Mouse (Mus musculus): ENCODE results near the gene Rapsn. TPM values are rescaled to one million over a fixed set of nuclear protein-coding genes. Genes with fewer than 3 reads are reported as not detected.

Rapsn gene
- total RNA-seq, 2 experiments from 2014 or later = 0.47 to 0.54 TPM

DNA sequence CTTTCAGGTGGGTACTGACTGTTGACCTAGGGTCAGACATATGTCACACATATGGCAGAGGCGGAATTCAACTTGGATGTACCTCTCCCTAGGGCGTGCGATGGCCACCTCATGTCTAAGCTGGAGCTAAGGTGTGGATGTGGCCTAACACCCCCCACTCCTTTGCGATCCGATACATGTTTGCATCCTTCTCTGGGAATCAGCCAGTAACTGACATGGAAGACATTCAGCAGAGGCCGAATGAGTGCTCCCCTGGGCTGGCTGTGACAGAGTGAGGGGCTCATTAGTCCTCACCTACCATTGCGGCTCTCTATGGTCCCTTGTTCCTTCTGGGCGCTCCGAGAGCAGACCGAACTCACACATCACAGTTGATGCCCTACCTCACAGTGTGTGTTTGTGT lies 35.6 kb downstream of the Rapsn start:
- no peak for DNase-seq (ENCODE audit: low spot score in 2 of 2)
- intact Hi-C loops (cut with DNase I) = no loop called here

DNA sequence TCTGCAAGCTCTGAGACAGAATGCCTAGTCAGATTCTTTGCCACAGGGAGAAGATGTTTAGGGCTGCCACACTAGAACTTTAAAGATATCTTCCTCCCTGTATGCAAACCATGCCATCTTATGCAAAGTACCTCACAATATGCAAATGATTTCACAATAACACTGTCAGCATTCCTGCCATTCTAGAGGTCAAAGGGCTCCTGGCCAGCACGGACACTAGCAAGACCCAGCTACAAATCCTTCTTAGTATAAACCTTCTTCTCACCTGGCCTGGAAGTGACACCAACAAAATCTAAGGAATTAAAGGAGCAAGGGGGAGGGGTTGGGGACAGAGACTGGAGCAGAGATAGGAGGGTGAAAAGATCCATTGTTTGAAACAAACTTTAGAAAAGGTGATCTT lies 36.7 kb downstream of the Rapsn start:
- DNase-seq (ENCODE audit: low spot score in 2 of 2) = no peak
- intact Hi-C loops (cut with DNase I) = no loop called here

DNA sequence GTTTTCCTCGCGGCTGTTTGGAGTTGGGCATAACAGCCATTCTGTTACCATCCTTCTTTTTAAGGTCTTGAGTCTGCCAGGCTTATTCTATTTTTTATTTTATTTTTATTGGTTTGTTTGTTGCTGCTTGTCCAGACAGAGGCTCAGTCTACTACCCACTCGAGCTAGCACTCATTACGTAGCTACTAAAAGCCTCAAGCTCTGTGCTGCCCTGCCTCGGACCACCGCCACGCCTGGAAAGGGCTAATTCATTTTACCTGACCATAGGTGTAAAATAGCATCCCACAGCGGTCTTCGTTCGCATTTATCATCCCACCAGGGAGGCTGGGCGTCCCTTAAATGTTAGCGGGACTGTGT lies 42.5 kb downstream of the Rapsn start:
- DNase-seq (ENCODE audit: low spot score in 2 of 2) = no peak
- intact Hi-C loops (cut with DNase I) = no loop called here

- no peak for DNase-seq (ENCODE audit: low spot score in 2 of 2)
- intact Hi-C loops (cut with DNase I) = no loop called here
Observed at GRCm38 (mm10) chr2:91078314-91079025, 43.0 kb downstream of the Rapsn start.

GRCm38 (mm10) chr2:91079026-91079384 lies 43.6 kb downstream of the Rapsn start:
- no peak for DNase-seq (ENCODE audit: low spot score in 2 of 2)
- intact Hi-C loops (cut with DNase I) = no loop called here

DNA sequence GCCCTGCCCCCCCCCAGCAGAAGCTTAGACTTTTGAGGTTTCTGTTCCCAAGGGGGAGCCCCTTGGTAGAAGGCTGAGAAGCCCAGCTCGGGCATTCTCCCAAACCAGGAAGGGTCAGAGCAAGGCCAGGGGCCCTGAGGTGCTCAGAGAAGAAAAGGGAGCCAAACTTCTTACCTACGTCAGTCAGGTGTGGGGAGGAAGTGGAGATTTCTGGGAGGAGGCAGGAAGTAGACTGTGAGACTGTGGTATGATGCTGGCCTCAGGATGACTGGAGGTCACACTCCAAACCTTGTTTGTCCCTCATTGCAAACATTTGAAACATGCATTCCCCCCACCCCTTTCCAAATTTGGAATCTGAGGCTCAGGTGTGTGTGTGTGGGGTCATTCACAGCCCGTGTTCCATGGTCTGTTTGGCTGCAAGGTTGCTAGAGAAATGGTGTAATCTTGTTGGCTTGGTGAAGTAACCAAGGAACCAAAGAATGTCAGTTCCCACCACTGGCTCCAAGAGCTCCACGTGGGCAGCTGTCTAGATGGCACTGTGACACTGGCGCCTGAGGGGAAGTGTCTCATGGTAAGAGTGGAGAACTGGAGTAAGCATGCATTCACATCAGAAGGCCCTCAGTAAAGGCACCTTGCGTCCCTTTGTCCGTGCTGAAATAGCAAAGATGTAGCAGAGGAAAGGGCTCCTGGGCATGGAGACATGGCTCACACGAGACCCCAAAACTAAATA lies 45.5 kb downstream of the Rapsn start:
- DNase-seq (ENCODE audit: low spot score in 2 of 2) = no peak
- intact Hi-C loops (cut with DNase I) = no loop called here

DNA sequence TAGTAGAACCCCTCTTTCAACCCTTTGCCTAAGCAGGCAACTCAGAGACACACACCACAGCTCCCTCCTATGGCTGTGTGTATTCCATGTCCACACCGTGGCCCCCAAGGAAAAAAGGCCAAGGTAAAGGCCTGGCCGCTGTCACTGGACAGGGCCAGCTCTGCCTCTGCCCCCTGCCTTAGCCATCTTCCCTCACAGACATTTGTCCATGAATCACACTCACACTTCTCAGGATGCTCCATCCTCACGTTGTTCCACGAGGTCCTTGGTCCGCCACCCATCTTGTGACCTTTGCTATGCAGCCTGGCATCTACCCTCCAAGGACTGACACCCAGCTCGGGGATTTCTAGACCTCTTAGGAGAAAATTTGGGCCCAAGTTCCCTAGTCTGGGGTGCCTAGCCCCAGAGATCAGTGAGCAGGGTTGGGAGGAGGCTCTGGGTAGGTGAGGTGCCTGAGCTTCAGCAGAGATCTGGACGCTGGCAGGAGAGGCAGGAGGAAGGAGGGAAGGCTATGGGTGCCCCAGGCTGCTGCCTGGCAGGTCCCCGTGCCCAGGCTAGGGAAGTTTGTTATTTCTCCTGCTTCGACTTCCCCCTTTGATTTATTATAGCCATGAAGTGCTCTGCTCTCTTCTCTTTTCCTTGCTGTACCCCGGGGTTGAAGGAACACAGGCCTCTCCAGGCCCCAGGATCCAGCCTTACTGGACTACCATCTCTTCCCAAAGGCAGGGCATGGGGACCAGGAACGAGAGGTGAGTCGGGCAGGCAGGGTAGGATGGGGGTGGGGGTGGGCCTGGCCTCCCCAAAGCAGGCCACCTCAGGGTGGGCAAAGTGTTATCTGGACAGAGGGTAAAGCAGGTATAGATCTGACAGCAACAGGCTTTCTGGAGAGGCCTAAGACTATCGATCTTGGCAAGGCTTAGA lies 46.6 kb downstream of the Rapsn start, which contains the start of gene Spi1:
Spi1 (plus strand) TSS at position 616 of the 921 bp plus-strand sequence.
- intact Hi-C loops (cut with DNase I) = no loop called here

DNA sequence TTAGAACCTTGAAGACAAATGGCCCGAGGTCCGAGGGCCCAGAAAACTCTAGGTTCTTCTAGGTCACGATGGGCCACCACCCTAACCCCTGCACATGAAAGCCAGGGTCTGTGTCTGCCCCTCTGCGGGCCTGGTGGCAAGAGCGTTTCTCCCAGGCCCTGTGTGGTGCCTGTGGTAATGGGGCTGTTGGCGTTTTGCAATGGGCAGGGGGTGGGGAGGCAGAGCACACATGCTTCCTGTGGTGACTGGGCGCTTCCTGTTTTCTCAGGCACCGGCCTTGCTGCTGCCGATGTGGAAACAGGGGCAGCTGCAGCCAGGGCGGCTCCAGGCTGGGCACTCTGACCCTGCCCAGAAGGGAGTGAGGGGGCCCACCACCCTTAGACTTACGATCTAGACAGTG lies 47.4 kb downstream of the Rapsn start:
- no peak for DNase-seq (ENCODE audit: low spot score in 2 of 2)
- intact Hi-C loops (cut with DNase I) = no loop called here

More for the DNA sequence above, 46.6 kb downstream of the Rapsn start, which contains the start of gene Spi1:
- DNase-seq (ENCODE audit: low spot score in 2 of 2) = no peak

- intact Hi-C loops (cut with DNase I) = no loop called here
- no peak for DNase-seq (ENCODE audit: low spot score in 2 of 2)
Observed at GRCm38 (mm10) chr2:91083366-91083940, 48.0 kb downstream of the Rapsn start.

DNA sequence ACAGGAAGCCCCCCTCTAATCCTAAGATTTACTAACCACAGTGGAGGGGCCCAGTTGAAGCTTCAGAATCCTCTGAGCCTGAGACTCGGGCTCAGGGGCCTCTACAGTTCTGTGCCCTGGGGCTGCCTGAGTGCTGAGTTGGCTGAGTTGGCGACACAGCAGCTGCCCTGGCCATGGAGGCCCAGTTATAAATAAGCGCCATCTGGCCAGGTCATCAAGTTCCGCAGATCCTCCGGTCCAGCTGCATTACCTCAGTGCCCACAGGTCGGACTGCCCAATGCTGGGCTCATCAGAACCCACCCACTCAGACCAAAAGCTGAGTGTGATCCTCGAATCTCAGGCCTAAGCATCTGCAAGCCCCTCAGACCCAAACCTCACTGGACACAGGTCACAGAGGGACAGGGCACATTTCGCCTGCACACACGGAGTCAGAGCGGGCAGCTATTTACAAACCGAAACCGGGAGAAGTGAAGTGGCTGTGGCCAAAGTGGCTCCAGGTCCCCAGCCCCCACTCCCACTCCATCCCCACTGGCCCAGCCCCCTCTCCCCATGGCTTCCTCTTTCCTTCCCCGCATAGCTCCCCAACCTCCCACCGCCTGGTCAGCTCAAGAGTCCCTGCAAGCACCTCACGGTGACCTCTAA lies 48.9 kb downstream of the Rapsn start:
- intact Hi-C loops (cut with DNase I) = no loop called here
- no peak for DNase-seq (ENCODE audit: low spot score in 2 of 2)

DNA sequence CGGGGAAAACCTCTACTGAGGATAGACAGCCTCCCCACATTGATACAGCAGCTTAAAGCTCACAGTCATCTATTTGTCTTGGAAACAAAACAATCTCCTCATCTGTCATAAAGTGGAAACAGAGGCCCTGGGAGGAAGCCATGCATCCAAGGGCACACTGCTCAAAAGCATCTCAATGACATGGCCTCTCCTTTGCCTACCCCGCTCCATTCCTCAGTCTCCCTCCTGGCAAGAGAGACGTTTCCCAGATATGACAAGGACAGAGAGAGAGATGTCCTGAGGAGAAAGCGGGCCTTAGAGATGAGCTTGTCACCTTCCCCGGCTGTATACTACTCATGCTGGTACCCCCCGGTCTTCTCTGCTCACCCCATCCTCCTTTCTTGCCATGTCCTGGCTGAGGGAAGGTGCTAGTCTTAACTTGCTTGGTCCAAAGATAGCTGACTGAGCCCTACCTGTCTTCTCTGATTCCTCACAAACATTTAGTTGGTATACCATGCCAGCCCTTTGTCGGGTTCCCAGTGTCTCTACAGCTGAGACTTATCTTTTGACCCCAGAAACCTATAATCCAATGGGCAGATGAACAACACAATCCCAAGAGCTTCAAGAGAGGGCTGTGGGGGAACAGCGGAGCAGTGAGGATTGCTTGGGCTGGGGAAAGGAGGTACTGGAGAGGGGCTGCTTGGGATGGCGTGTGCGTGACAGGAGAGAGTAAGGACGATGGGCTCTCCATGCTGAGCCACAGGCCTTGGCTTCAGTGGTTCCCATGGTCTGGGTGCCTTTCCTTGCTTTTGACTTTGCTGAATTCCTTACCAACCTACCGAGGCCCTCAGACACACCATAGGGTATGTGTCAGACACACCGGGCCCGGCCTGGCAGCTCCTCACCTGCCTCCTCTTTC lies 50.3 kb downstream of the Rapsn start:
- intact Hi-C loops (cut with DNase I) = no loop called here
- no peak for DNase-seq (ENCODE audit: low spot score in 2 of 2)

GRCm38 (mm10) chr2:91086392-91087237 lies 51.2 kb downstream of the Rapsn start:
- intact Hi-C loops (cut with DNase I) = no loop called here
- DNase-seq (ENCODE audit: low spot score in 2 of 2) = no peak

DNA sequence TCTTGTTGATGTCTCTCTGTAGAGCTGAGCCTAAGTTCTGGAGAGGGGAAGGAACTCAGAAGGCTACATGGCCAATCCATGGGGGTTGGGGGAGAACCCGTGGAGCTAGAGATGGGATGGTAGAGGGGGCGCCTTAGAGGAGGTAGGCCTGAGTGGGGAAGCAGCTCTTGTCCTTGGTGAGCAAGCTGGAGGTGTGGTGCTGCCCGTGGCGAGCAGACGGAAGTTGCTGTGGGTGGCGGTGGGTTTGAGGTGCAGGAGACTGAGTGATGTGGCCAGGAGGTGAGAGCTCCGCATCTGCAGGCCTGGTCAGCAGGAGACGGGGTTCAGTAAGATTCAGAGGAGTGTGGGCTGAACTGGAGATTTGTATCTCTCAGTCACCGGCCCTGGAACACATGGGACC lies 52.0 kb downstream of the Rapsn start:
- intact Hi-C loops (cut with DNase I) = no loop called here
- no peak for DNase-seq (ENCODE audit: low spot score in 2 of 2)

DNA sequence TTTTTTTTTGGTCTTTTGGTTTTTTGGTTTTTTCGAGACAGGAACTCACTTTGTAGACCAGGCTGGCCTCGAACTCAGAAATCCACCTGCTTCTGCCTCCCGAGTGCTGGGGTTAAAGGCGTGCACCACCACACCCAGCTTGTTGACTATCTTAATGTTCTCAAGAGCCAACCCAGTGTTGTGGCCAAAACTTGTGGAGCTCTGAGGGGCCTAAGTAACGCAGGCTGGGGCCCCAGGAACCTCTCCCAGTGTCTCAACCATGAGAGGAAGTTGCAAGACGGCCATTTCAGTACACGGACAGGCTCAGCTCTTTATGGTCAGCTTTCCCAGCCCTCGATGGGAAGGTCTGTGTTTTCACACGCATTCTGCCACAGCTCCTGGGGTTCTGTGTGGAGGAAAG lies 53.6 kb downstream of the Rapsn start:
- intact Hi-C loops (cut with DNase I) = no loop called here
- DNase-seq (ENCODE audit: low spot score in 2 of 2) = no peak

GRCm38 (mm10) chr2:91090208-91090607 lies 54.8 kb downstream of the Rapsn start:
- no peak for DNase-seq (ENCODE audit: low spot score in 2 of 2)
- intact Hi-C loops (cut with DNase I) = no loop called here

DNA sequence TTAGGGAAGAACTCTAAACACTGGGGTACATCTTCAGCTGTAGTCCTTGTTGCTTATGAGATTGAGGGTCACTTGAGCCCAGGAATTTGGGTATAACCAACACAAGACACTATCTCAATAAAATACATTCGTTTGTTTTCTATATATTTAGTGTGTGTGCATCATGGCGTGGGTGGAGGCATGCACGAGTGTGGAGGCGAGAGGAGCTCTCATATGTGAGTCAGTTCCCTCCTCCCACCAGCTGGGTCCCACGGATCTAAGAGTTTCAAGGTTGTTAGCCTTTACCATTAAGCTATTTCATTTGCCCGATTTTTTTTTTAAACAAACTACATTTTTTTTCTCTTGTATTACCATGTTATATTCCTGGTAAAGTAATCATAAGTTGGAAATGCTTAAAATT lies 55.4 kb downstream of the Rapsn start:
- intact Hi-C loops (cut with DNase I) = no loop called here
- no peak for DNase-seq (ENCODE audit: low spot score in 2 of 2)

Data from left cerebral cortex, postnatal 36 days (tissue).